Mouse (Mus musculus): ENCODE data around the gene Zfp773.
A peak's percentile ranks its signal among the peaks of the same experiment; 100 is the strongest.
"Not testable (repeated sequence)": the region's sequence is repeated elsewhere in the genome, so short reads cannot be mapped to it uniquely, and the experiment has no call there.

Gene Zfp773

DNA sequence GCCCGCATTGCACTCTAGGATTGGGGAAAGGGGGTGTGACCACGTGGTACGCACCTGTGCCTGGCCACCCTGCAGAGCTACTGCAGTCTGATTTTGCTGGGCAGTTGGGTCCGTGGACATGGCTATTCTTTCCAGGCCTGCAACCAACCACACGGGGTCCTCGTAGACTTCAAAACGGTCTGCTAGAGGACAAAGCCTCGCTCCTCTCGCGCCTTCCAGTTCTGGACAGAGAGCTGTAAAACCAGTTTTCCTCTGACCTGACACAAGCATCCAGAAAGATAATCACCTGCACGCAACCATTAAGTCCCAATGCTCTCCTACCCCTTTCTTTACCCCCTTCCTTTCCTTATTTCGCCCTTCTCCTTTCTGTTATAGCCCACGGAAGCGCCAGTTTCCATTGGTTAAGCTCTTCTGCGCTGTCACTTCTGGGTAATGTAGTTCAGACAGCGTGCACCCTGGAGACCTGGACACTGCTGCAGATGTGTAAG is at the start of gene Zfp773:
Zfp773 (minus strand) TSS at position 377 of the 488 bp plus-strand sequence.
- DNase-seq (ENCODE audit: low spot score), result peak; percentile 60

DNA sequence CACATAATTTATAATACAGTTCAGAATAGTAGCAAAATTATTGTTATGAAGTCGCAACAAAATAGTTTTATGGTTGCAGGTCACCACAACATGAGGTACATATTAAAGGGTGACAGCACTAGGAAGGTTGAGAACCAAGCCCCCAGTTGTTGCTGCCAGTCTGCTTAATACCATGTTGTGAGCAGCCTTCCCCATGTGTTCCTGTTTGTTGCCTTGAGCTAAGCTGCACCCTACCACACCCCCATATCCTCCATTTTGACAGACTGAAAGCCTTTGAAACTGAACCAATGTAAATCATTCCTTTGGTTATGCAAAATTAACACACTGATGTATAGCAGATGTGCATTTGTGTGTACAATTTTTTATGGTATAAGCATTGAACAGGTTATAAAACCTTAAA is 49.3 kb upstream of the Zfp773 start:
- no peak for DNase-seq (ENCODE audit: low spot score)

DNA sequence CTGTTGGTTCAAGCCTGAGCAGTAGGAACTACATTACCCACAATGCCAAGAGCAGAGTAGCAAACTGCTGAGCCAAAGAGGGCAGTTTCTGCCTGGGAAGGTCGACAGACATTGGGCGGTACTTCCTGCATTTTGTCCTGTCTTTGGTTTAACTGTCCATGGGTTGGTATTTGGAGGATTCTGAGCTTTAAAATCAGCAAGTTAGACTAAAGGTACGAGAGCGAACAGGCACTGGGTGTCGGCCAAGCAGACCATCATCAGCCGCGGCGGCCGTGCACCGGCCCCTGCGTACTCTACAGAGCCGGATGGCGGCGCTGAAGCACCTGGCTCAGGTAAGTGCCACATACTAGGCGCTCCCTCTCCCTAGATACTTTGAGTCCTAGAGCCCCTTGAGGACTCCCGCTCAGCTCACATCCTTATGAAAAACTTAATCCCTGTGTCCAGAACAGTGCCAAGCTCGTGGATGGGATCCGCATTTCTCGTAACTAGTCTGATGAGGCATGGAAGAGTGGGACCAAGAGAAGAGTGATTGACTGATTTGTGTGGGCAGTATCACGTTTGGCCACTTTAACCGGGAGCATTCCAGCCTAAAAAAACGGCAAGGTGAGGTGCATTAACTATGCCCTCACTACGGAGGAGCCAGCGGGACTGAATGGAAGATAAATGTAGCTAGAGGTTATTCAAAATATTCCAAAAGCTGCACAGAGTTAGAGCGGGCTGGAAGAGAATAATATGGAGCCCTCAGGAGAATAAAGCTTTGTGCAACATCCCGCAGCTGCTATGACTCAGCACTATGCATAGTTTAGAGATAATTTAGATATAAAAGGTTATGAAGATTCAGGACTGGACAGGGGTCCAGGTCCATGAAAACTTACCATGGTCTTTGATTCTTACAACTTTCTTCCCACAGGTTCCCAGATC is 34.9 kb upstream of the Zfp773 start, which contains the start of gene Zfp418:
Zfp418 (plus strand) TSS at position 104 of the 921 bp plus-strand sequence.
- DNase-seq (ENCODE audit: low spot score), result peak; percentile 74

DNA sequence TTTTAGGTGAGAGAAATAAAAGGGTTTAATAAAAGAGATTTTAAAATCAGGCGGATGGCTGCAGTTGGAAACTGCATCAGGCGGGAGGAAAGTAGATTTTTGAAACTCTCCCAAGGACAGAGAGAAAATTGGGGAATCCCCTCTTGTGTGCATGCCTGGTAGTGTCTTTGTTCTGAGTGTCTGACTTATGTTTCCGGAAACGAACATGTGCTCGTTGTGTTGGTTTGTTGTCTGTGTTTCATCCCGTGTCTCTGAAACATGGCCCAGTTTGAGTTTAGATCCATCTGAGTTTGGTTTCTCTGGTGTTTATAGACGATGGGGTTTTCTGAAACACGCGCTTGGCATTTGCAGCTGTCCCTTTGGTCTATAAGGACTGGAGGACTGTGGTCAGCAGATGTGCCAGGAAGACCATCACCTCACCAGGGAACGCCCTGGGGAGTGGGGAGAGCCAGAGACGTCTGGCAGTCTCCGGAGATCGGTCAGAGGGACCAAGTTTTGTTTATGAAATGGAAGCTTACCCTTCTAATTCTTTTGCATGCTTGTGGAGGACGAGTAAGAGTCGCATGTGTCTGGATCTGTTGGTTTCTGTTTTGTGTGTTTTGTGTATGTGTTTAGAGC is 9.5 kb upstream of the Zfp773 start:
- no peak for DNase-seq (ENCODE audit: low spot score)

DNA sequence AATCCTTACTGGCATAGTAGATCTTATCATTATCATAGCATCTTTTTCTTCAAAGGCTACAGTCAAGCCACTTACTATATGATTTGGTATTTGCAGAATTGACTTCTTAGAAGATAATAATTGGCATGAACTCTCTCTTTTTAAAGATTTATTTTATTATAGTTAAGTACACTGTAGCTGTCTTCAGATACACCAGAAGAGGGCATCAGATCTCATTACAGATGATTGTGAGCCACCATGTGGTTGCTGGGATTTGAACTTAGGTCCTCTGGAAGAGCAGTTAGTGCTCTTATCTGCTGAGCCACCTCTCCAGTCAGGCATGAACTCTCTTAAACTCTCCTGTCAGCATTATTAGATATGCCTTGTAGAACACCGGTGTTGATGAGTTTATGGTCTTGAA is 7.7 kb upstream of the Zfp773 start:
- DNase-seq (ENCODE audit: low spot score), result no peak

DNA sequence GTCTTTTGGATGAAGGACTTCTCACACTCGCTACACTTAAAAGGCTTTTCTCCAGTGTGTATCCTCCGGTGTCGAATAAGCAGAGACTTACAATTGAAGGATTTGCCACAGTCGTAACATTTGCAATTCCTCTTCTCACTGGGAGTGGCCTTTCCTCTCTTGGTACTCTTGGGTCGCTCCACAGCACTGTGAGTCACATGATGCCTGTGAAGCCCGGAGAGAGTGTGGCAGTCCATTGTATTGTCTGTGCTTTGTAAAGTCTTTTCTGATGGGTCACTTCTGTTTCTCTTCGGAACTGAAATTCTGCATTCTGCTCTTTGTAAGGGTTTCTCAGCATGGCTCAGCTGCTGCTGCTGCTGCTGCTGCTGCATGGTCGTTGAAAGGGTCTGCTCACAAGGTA is 3.8 kb downstream of the Zfp773 start:
- DNase-seq (ENCODE audit: low spot score), result no peak

DNA sequence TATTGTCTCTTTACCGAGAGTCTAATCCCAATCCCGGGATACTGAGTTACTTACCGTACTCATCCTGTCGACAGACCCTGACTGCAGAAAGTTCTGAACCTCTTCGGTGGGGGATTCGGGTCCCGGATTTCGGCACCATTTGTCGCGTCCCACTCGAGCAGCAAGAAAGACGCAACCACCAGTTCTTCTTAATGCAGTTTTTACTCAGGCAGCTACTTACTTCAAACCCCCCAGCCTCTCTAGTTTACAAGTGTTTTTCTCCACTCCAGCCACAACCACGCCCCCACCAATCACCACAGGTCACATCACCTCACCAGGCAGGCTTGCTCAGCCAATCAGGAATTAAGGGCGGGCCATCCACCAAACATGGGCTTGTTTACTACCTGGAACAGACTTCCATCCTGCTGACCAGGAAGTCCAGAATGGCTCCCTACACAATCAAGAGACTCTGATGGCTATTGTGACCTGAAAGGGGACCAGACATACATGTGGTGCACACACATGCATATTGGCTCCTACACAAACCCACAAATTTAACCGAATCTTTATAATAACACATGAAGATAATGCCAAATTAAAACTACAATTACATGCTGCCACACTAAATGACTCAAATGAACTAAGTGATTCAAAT is 5.9 kb downstream of the Zfp773 start:
- not testable (repeated sequence) for DNase-seq (ENCODE audit: low spot score)

DNA sequence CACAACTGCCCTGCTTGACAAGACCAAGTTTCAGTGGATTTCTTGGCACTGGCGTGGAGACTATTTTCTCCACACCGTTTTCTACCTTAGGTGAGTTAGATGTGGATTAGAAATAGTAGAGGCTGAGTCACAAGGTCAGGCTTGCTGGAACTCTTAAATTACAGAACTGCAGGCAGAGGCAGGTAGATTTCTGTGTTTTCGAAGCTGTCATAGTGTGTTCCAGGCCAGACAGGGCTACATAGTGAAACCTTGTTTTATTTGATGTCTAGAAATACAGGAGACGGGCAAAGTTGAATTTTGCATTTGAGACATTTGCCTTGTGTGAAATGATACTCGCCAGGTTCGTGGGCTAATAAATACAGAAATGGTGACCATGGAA is 15.0 kb downstream of the Zfp773 start:
- no peak for DNase-seq (ENCODE audit: low spot score)

DNA sequence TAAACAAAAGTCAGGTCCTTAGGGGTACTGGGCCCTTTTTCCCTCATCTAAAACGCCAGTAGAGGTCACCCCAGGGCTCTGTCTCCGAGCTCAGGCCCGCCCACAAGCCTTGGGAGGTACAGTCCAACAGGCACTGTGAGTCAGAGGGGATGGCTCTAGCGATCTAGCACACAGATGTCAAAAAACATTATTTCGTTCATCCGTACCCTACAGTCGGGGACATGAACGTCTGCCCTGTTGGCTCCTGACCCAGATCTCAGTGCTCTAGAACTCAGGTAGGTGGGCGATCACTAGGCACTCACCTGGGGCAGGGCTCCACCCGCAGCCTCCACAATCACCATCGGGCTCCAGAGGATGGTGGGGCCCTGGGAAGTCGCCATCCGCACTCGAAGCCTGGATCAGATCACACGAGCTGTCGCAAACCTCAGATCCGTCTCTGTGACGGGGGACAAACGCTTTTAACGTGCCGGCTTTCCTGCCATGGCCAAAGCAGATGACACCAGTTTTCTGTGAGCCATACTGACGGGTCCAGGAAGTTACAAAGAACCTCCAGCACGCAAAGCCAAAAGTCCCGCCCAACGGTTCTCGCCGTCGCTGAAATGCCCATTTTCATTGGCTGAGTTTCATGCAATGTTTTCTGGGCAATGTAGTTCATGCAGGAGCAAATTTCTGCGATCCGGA is 15.5 kb downstream of the Zfp773 start, which contains the start of gene Zfp954:
Zfp954 (minus strand) TSS at position 568 of the 681 bp plus-strand sequence.
- peak; percentile 91 for DNase-seq (ENCODE audit: low spot score)

DNA sequence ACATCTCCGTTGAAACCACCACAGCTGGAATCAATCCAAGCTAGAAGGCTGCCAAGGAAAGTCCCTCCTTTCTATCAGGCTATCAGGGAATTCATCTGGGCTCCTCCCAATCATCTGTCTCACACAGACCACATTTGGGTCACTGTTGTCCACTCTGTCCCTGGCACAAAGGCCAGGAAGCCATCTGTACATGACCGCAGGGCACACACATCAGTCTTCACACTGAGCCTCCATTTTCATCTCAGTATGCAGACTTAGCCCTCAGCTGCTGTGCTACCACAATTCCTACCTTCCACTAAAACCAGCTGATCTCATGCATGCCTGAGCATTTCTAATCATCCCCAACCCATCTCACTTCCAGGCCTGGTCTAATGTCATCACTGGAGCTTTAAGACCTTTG is 18.1 kb downstream of the Zfp773 start:
- DNase-seq (ENCODE audit: low spot score), result no peak

DNA sequence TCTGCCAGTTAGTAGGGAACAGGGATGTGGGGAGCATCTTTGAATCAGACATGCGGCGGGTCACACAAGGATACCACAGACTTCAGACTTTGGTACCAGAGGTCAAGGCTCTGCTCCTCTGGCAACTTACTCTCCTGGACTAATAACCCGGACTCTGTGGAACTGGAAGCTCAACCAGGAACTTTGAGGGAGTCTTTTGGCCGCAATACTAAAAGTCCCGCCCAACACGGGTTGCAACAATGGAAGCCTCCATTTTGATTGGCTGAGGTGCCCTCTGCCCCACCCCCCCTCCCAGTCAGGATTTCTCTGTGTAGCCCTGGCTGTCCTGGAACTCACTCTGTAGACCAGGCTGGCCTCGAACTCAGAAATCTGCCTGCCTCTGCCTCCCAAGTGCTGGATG is 28.1 kb downstream of the Zfp773 start:
- no peak for DNase-seq (ENCODE audit: low spot score)

Data from layer of hippocampus, adult 11-12 months (tissue).